Mouse (Mus musculus) lung, postnatal 0 days (tissue): ENCODE data around the gene Chd2.

Experiments
- CTCF ChIP-seq: IDR thresholded peaks from 2 replicates; pipeline ENCODE4 v1.5.1; 2016; ENCODE audit warnings: antibody characterized with exemption, mild to moderate bottlenecking
- EP300 ChIP-seq: IDR thresholded peaks from 2 replicates; pipeline ENCODE4 v1.6.1; 2016; ENCODE audit warnings: antibody characterized with exemption, mild to moderate bottlenecking, control low read depth

GRCm38 (mm10) chr7:73478157-73479058, 63.2 kb downstream of the Chd2 start:
- TF ChIP-seq CTCF, result no peak
- TF ChIP-seq EP300, result no peak
